Mouse (Mus musculus): ENCODE measurements around the gene Rps4x. TPM values are rescaled to one million over a fixed set of nuclear protein-coding genes. Genes with fewer than 3 reads are reported as not detected.
A peak's percentile ranks its signal among the peaks of the same experiment; 100 is the strongest.

The Rps4x gene
- total RNA-seq, 1 experiment: 1,818 TPM

DNA sequence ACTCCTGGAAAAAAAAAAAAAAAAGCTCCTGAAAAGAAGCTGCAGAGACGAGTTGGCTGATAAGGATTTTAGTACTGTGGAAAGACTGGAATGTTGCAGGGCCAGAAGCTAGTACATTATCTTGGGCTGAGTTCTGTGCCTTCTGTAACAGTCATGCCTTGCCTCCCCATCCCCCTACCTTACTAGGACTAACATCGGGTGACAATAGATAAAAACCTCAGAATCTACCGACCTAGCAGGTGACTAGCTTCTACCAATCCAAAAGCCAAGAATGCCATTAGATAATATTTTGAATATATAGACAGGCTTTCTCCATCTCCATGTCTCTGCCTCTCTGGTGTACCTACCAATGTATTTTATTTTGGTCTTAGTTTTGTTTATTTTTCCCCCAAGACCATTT lies 18.3 kb downstream of the Rps4x start:
- DNase-seq (ENCODE audit: low read depth, low spot score): no peak
- H3K4me3 ChIP-seq (ENCODE audit: insufficient read depth in 1 of 2, low read depth in 1 of 2, low read length in 2 of 2, poor library complexity in 1 of 2, severe bottlenecking in 1 of 2): no peak overlapping the region
- H3K36me3 ChIP-seq (ENCODE audit: control insufficient read depth, insufficient read depth, low read length, poor library complexity, severe bottlenecking): no peaks in the 10 kb centered on the region
- TF ChIP-seq ZNF384 (IDR thresholded peaks at IDR 0.05; ENCODE audit: low read depth, low read length) (no peak), MAFK (IDR thresholded peaks at IDR 0.05; ENCODE audit: insufficient read depth, low read depth, low read length) (no peak), CHD2 (IDR thresholded peaks at IDR 0.05; ENCODE audit: low read depth, low read length) (no peak), ZC3H11A (IDR thresholded peaks at IDR 0.05; ENCODE audit: borderline replicate concordance, low read depth, low read length) (no peak), HCFC1 (IDR thresholded peaks at IDR 0.05; ENCODE audit: borderline replicate concordance, insufficient read depth, low read length) (no peak)
- H3K27ac ChIP-seq (ENCODE audit: insufficient read depth, low read depth, low read length, poor library complexity, severe bottlenecking): no peak overlapping the region
- in situ Hi-C loops (cut with MboI; ENCODE audit: low sequenced_read_pairs in 2 of 2, unreplicated experiment in 2 of 2): no loop called here
- no peaks in the 10 kb centered on the region for H3K9me3 ChIP-seq (ENCODE audit: control insufficient read depth, insufficient read depth, low read depth, low read length)
- H3K4me1 ChIP-seq (ENCODE audit: control insufficient read depth in 2 of 2, insufficient read depth in 2 of 2, low read length in 2 of 2, poor library complexity in 1 of 2): no peaks in the 10 kb centered on the region
- no peak overlapping the region for H3K9ac ChIP-seq (ENCODE audit: insufficient read depth, low read depth, low read length, poor library complexity, severe bottlenecking)

DNA sequence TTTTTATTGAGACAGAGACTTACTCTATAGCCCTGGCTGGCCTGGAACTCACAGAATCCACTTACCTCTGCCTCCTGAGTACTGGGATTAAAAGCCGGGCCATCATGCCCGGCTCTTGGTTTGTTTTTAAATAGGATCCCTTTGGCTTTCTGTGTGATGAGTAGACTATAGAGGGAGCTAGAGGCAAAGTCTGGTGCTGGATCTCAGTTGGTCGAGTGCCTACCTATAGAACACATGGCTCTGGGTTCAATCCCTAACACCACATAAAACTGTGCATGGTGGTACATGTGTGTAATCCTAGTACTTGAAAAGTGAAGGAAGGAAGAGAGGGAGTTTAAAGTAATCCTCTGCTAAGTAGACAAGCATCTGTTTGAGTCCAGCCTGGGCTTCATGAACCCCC lies 19.1 kb downstream of the Rps4x start:
- H3K4me1 ChIP-seq (ENCODE audit: control insufficient read depth in 2 of 2, insufficient read depth in 2 of 2, low read length in 2 of 2, poor library complexity in 1 of 2): no peaks in the 10 kb centered on the region
- no peaks in the 10 kb centered on the region for H3K9me3 ChIP-seq (ENCODE audit: control insufficient read depth, insufficient read depth, low read depth, low read length)
- no peak overlapping the region for H3K9ac ChIP-seq (ENCODE audit: insufficient read depth, low read depth, low read length, poor library complexity, severe bottlenecking)
- no peaks in the 10 kb centered on the region for H3K36me3 ChIP-seq (ENCODE audit: control insufficient read depth, insufficient read depth, low read length, poor library complexity, severe bottlenecking)
- H3K27ac ChIP-seq (ENCODE audit: insufficient read depth, low read depth, low read length, poor library complexity, severe bottlenecking): no peak overlapping the region
- no peak overlapping the region for H3K4me3 ChIP-seq (ENCODE audit: insufficient read depth in 1 of 2, low read depth in 1 of 2, low read length in 2 of 2, poor library complexity in 1 of 2, severe bottlenecking in 1 of 2)
- no peak for DNase-seq (ENCODE audit: low read depth, low spot score)
- in situ Hi-C loops (cut with MboI; ENCODE audit: low sequenced_read_pairs in 2 of 2, unreplicated experiment in 2 of 2): no loop called here
- no peak for TF ChIP-seq ZNF384 (IDR thresholded peaks at IDR 0.05; ENCODE audit: low read depth, low read length)
- TF ChIP-seq ZC3H11A (IDR thresholded peaks at IDR 0.05; ENCODE audit: borderline replicate concordance, low read depth, low read length): no peak

DNA sequence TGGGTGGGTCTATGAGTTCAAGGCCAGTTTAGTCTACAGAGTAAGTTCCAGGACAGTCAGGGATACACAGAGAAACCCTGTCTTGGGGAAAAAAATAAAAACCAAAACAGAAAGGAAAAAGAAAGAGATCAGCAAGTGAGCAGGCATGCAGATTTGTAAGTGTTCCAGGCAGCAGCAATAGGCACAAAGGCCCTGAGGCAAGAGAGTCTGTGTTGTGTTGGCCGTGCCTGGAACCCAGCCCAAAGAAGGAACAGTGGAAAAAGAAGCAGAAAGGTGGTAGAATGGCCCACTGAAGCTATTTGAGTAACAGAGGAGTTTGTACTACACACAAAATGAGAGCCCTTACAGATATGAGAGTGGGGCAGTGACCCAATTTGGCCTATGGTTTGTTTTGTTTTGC lies 19.5 kb downstream of the Rps4x start:
- DNase-seq (ENCODE audit: low read depth, low spot score): no peak
- in situ Hi-C loops (cut with MboI; ENCODE audit: low sequenced_read_pairs in 2 of 2, unreplicated experiment in 2 of 2): no loop called here
- Histone ChIP-seq H3K27ac (ENCODE audit: insufficient read depth, low read depth, low read length, poor library complexity, severe bottlenecking) (no peak overlapping the region), H3K36me3 (ENCODE audit: control insufficient read depth, insufficient read depth, low read length, poor library complexity, severe bottlenecking) (no peaks in the 10 kb centered on the region), H3K9ac (ENCODE audit: insufficient read depth, low read depth, low read length, poor library complexity, severe bottlenecking) (no peak overlapping the region), H3K4me3 (ENCODE audit: insufficient read depth in 1 of 2, low read depth in 1 of 2, low read length in 2 of 2, poor library complexity in 1 of 2, severe bottlenecking in 1 of 2) (no peak overlapping the region), H3K9me3 (ENCODE audit: control insufficient read depth, insufficient read depth, low read depth, low read length) (no peaks in the 10 kb centered on the region), H3K4me1 (ENCODE audit: control insufficient read depth in 2 of 2, insufficient read depth in 2 of 2, low read length in 2 of 2, poor library complexity in 1 of 2) (no peaks in the 10 kb centered on the region)
- TF ChIP-seq CHD2 (IDR thresholded peaks at IDR 0.05; ENCODE audit: low read depth, low read length) (no peak), HCFC1 (IDR thresholded peaks at IDR 0.05; ENCODE audit: borderline replicate concordance, insufficient read depth, low read length) (no peak), ZNF384 (IDR thresholded peaks at IDR 0.05; ENCODE audit: low read depth, low read length) (no peak), MAFK (IDR thresholded peaks at IDR 0.05; ENCODE audit: insufficient read depth, low read depth, low read length) (no peak), ZC3H11A (IDR thresholded peaks at IDR 0.05; ENCODE audit: borderline replicate concordance, low read depth, low read length) (no peak)

DNA sequence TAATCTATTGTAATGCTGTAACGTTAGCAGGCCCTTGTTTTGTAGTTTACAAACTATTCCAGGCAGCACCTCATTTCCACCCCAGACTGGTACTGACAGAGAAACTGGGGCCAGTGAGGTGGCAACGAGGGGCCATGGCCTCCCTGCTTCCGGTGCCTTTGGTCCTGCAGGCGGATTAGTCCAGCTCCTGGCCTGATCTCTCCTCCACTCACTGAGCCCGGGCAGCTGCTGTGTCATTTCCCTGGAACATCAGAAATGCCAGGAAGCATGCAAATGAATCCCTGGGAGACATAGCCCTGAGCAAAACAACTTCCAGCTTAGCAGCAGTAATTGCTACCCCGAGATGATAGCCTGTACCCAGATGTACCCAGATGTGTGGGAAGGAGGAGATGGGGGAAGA lies 22.2 kb downstream of the Rps4x start:
- Histone ChIP-seq H3K27ac (ENCODE audit: insufficient read depth, low read depth, low read length, poor library complexity, severe bottlenecking) (peak overlapping the region; percentile 38; the same call in 1 of the 2 replicates), H3K9ac (ENCODE audit: insufficient read depth, low read depth, low read length, poor library complexity, severe bottlenecking) (peak overlapping the region; percentile 43; the same call in 1 of the 2 replicates), H3K4me3 (ENCODE audit: insufficient read depth in 1 of 2, low read depth in 1 of 2, low read length in 2 of 2, poor library complexity in 1 of 2, severe bottlenecking in 1 of 2) (no peak overlapping the region), H3K4me1 (ENCODE audit: control insufficient read depth in 2 of 2, insufficient read depth in 2 of 2, low read length in 2 of 2, poor library complexity in 1 of 2) (no peaks in the 10 kb centered on the region), H3K9me3 (ENCODE audit: control insufficient read depth, insufficient read depth, low read depth, low read length) (no peaks in the 10 kb centered on the region), H3K36me3 (ENCODE audit: control insufficient read depth, insufficient read depth, low read length, poor library complexity, severe bottlenecking) (no peaks in the 10 kb centered on the region)
- in situ Hi-C loops (cut with MboI; ENCODE audit: low sequenced_read_pairs in 2 of 2, unreplicated experiment in 2 of 2): no loop called here
- DNase-seq (ENCODE audit: low read depth, low spot score): no peak
- TF ChIP-seq MAFK (IDR thresholded peaks at IDR 0.05; ENCODE audit: insufficient read depth, low read depth, low read length) (no peak), HCFC1 (IDR thresholded peaks at IDR 0.05; ENCODE audit: borderline replicate concordance, insufficient read depth, low read length) (no peak), CHD2 (IDR thresholded peaks at IDR 0.05; ENCODE audit: low read depth, low read length) (no peak), ZNF384 (IDR thresholded peaks at IDR 0.05; ENCODE audit: low read depth, low read length) (no peak), ZC3H11A (IDR thresholded peaks at IDR 0.05; ENCODE audit: borderline replicate concordance, low read depth, low read length) (no peak)

DNA sequence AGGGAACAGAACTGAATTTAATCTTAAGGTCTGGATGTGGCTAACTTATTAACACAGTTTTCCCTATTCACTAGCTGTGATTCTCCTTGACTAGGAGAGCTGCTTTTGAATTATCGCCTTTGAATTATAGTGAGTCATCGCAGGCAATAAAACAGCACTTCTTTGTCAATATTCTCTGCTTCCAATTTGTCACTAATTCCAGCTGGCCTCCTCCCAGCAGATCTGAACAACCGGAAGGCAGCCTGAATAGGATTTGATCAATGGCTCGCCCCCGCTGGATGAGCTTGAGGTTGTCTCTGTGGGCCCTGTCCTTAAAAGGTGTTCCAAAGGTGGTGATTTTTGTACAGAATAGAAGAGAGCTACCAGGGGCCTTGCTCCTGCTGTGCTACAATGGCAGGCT lies 22.7 kb downstream of the Rps4x start:
- H3K4me1 ChIP-seq (ENCODE audit: control insufficient read depth in 2 of 2, insufficient read depth in 2 of 2, low read length in 2 of 2, poor library complexity in 1 of 2): no peaks in the 10 kb centered on the region
- in situ Hi-C loops (cut with MboI; ENCODE audit: low sequenced_read_pairs in 2 of 2, unreplicated experiment in 2 of 2): no loop called here
- no peak for DNase-seq (ENCODE audit: low read depth, low spot score)
- no peaks in the 10 kb centered on the region for H3K9me3 ChIP-seq (ENCODE audit: control insufficient read depth, insufficient read depth, low read depth, low read length)
- H3K27ac ChIP-seq (ENCODE audit: insufficient read depth, low read depth, low read length, poor library complexity, severe bottlenecking): peak overlapping the region; percentile 38; the same call in 1 of the 2 replicates
- no peak for TF ChIP-seq ZNF384 (IDR thresholded peaks at IDR 0.05; ENCODE audit: low read depth, low read length)
- TF ChIP-seq CHD2 (IDR thresholded peaks at IDR 0.05; ENCODE audit: low read depth, low read length): no peak
- TF ChIP-seq MAFK (IDR thresholded peaks at IDR 0.05; ENCODE audit: insufficient read depth, low read depth, low read length): no peak
- no peak for TF ChIP-seq ZC3H11A (IDR thresholded peaks at IDR 0.05; ENCODE audit: borderline replicate concordance, low read depth, low read length)
- no peak for TF ChIP-seq HCFC1 (IDR thresholded peaks at IDR 0.05; ENCODE audit: borderline replicate concordance, insufficient read depth, low read length)
- no peak overlapping the region for H3K9ac ChIP-seq (ENCODE audit: insufficient read depth, low read depth, low read length, poor library complexity, severe bottlenecking)
- H3K4me3 ChIP-seq (ENCODE audit: insufficient read depth in 1 of 2, low read depth in 1 of 2, low read length in 2 of 2, poor library complexity in 1 of 2, severe bottlenecking in 1 of 2): no peak overlapping the region
- H3K36me3 ChIP-seq (ENCODE audit: control insufficient read depth, insufficient read depth, low read length, poor library complexity, severe bottlenecking): no peaks in the 10 kb centered on the region

Data from ES-E14 (cell line).